Mouse (Mus musculus) bone marrow macrophage, adult 2 months (primary cell): ENCODE measurements around the gene Ccdc88a. TPM values are rescaled to one million over a fixed set of nuclear protein-coding genes. Genes with fewer than 3 reads are reported as not detected.

Source experiments
- H3K27ac ChIP-seq: 2 replicates; pipeline ENCODE4 v1.5.1; 2012; ENCODE audit warnings: low read depth, low read length; ENCODE audit not compliant: insufficient read depth
- H3K4me1 ChIP-seq: 2 replicates; pipeline ENCODE4 v1.6.1; 2012; ENCODE audit warnings: low read length; ENCODE audit not compliant: control insufficient read depth, insufficient read depth
- H3K4me3 ChIP-seq: 2 replicates; pipeline ENCODE4 v1.5.1; 2012; ENCODE audit warnings: mild to moderate bottlenecking, low read length, moderate library complexity; ENCODE audit not compliant: insufficient read depth
- CTCF ChIP-seq: IDR thresholded peaks from 2 replicates; pipeline ENCODE4 v1.5.1; 2012; ENCODE audit warnings: low read depth, mild to moderate bottlenecking, low read length, moderate library complexity
- POLR2A ChIP-seq: IDR thresholded peaks from 2 replicates; pipeline ENCODE4 v1.6.1; 2012; ENCODE audit warnings: mild to moderate bottlenecking, low read depth, low read length, borderline replicate concordance
- polyA plus RNA-seq: library from polyadenylated mRNA; stranded (reverse); fragments of >200 nt; gene quantifications from 2 replicates; pipeline ENCODE4 v1.2.4, GENCODE M21; 2012; ENCODE audit not compliant: missing spikeins, insufficient read depth, insufficient read length

Ccdc88a gene
- polyA plus RNA-seq, 1 experiment, result 23.5 TPM

DNA sequence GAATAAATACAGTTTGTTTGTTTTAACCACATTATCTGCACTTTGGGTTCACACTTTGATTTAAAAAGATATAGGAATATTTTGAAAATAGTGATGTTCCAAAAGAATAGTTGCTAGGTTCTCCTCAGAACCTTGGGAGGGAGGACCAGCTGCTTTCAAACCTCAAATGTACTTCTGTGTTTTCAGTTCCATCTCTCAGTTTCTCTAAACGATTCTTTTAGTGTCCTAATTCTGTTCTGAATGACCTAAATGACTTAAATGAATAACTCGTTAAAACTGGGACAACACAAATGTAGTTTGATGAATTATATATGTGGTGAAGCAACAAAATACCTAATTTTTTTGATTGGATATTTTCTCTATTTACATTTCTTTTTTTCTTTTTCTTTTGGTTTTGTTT is 3.2 kb downstream of the Ccdc88a start:
- Histone ChIP-seq H3K27ac (no peak overlapping the region), H3K4me3 (no peak overlapping the region), H3K4me1 (peaks cover 5% of the 10 kb centered on the region)
- TF ChIP-seq POLR2A (no peak), CTCF (no peak)

DNA sequence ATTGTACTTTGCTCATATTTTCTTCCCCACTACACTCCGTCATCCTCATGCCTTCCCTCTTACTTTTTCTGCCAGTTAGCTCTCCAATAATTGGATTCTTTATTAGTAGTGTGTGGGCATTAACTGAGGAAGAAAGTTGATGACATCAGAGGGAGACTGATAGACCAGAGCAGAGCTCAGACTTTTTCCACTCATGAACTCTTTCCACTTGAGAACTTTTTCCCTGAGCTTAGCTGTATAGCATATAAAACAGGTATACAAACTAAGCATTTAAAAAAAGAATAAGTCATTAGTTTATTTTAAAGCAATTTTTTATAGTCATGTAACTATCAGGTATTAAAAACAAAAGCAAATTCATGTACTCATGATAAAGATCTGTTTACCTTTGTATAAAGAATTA is 5.3 kb downstream of the Ccdc88a start:
- H3K27ac ChIP-seq, result no peak overlapping the region
- TF ChIP-seq CTCF, result no peak
- no peak for TF ChIP-seq POLR2A
- H3K4me1 ChIP-seq, result peaks cover 11% of the 10 kb centered on the region
- no peak overlapping the region for H3K4me3 ChIP-seq

DNA sequence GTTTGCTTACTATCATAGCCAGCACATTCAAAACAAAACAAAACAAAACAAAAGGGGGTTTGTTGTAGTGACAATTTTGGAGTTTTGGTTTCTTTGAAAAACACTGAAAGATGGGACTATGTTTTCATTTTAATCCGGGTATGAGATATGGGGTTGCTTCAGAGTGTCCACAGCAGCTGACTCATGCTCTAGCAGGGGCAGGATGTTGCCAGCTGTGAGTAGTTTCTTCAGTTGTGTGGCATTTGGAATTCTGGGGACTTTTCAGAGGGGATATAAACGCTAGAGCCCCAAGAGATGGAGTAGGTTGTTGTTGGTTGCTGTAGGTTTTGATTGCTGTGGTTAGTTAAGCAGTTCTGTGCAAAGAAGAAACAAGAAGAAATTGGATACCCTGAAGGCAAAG is 10.0 kb downstream of the Ccdc88a start:
- Histone ChIP-seq H3K4me3 (no peak overlapping the region), H3K27ac (no peak overlapping the region), H3K4me1 (peaks cover 12% of the 10 kb centered on the region)
- TF ChIP-seq CTCF (no peak), POLR2A (no peak)

GRCm38 (mm10) chr11:29384001-29384400 is 10.5 kb downstream of the Ccdc88a start:
- peaks cover 12% of the 10 kb centered on the region for H3K4me1 ChIP-seq
- TF ChIP-seq CTCF (no peak), POLR2A (no peak)
- H3K27ac ChIP-seq, result no peak overlapping the region
- no peak overlapping the region for H3K4me3 ChIP-seq

- Histone ChIP-seq H3K27ac (no peak overlapping the region), H3K4me1 (peaks cover 12% of the 10 kb centered on the region), H3K4me3 (no peak overlapping the region)
- no peak for TF ChIP-seq POLR2A
- no peak for TF ChIP-seq CTCF
Observed at GRCm38 (mm10) chr11:29384617-29385016, 11.2 kb downstream of the Ccdc88a start.

GRCm38 (mm10) chr11:29389913-29390312 is 16.5 kb downstream of the Ccdc88a start:
- H3K4me1 ChIP-seq, result 0 out of 2 replicates have a peak, but pooled peaks cover 3% of the 10 kb centered on the region
- TF ChIP-seq CTCF, result no peak

GRCm38 (mm10) chr11:29395135-29395746 is 21.8 kb downstream of the Ccdc88a start:
- TF ChIP-seq CTCF, result no peak
- TF ChIP-seq POLR2A, result no peak
- 0 out of 2 replicates have a peak, but pooled peaks cover 3% of the 10 kb centered on the region for H3K4me1 ChIP-seq
- H3K27ac ChIP-seq, result no peak overlapping the region
- H3K4me3 ChIP-seq, result no peak overlapping the region

More at GRCm38 (mm10) chr11:29389913-29390312, 16.5 kb downstream of the Ccdc88a start:
- Histone ChIP-seq H3K27ac (no peak overlapping the region), H3K4me3 (no peak overlapping the region)

GRCm38 (mm10) chr11:29400374-29400773 is 26.9 kb downstream of the Ccdc88a start:
- Histone ChIP-seq H3K4me1 (no peaks in the 10 kb centered on the region), H3K27ac (no peak overlapping the region), H3K4me3 (no peak overlapping the region)
- TF ChIP-seq CTCF, result no peak
- TF ChIP-seq POLR2A, result no peak

GRCm38 (mm10) chr11:29406292-29406691 is 32.8 kb downstream of the Ccdc88a start:
- no peak overlapping the region for H3K27ac ChIP-seq
- no peak overlapping the region for H3K4me3 ChIP-seq
- TF ChIP-seq CTCF (no peak), POLR2A (no peak)
- no peaks in the 10 kb centered on the region for H3K4me1 ChIP-seq

GRCm38 (mm10) chr11:29423496-29423895 is 50.0 kb downstream of the Ccdc88a start:
- Histone ChIP-seq H3K4me3 (no peak overlapping the region), H3K27ac (no peak overlapping the region), H3K4me1 (no peaks in the 10 kb centered on the region)
- TF ChIP-seq POLR2A (no peak), CTCF (no peak)

- TF ChIP-seq POLR2A, result no peak
- no peak for TF ChIP-seq CTCF
- H3K27ac ChIP-seq, result no peak overlapping the region
- peaks cover 9% of the 10 kb centered on the region for H3K4me1 ChIP-seq
- H3K4me3 ChIP-seq, result no peak overlapping the region
Observed at GRCm38 (mm10) chr11:29428774-29429173, 55.3 kb downstream of the Ccdc88a start.
